Mouse (Mus musculus): Measurements from ENCODE around the gene 4931406P16Rik. TPM values are rescaled to one million over a fixed set of nuclear protein-coding genes. Genes with fewer than 3 reads are reported as not detected.
"Not testable (repeated sequence)": the region's sequence is repeated elsewhere in the genome, so short reads cannot be mapped to it uniquely, and the experiment has no call there.

4931406P16Rik gene
- polyA plus RNA-seq, 1 experiment from 2014 or later: 26.9 TPM

DNA sequence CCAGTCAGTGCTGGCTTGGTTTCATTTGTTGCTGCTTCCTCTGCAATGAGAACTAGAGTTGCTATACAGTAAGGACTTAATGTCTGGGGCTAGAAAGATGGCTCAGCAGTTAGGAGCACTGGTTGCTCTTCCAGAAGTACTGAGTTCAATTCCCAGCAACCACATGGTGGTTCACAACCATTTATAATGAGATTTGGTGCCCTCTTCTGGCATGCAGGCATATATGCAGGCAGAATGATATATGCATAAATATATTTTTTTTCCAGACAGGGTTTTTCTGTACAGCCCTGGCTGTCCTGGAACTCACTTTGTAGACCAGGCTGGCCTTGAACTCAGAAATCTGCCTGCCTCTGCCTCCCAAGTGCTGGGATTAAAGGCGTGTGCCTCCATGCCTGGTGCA lies 23.2 kb upstream of the 4931406P16Rik start:
- H3K4me2 ChIP-seq (replicated peaks); H3K9ac ChIP-seq (replicated peaks); H3K4me3 ChIP-seq (replicated peaks); ATAC-seq; H3K27ac ChIP-seq; H3K27me3 ChIP-seq; H3K9me3 ChIP-seq; H3K4me1 ChIP-seq (replicated peaks): not testable (repeated sequence)
- 71% methylated on average over 1 of the region's 1 CpGs for WGBS
- H3K36me3 ChIP-seq: peaks cover 28% of the 10 kb centered on the region

DNA sequence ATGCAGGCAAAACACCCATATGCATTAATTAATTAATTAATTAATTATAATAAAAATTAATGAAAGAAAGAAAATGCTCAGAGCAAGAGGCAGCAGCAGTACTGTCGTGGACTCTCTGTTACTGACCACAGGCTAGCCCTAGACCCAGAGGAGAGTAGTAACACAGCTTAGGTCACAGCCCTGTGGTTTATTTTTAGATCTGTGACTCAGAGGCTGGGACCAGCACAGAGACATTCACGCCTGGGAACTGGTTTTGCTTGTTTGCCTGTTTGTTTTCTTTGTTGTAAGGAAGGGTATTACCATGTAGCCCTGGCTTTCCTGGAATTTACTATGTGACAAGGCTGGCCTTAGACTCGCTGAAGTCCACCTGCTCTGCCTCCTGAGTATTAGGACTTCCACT lies 14.1 kb upstream of the 4931406P16Rik start:
- no peak overlapping the region for H3K4me2 ChIP-seq (replicated peaks)
- ATAC-seq: no peak
- peaks cover 9% of the 10 kb centered on the region; the same call in 1 of the 2 replicates for H3K9me3 ChIP-seq
- H3K9ac ChIP-seq (replicated peaks): no peak overlapping the region
- H3K27ac ChIP-seq: no peak overlapping the region
- 60% methylated on average over 3 of the region's 3 CpGs for WGBS
- H3K4me3 ChIP-seq (replicated peaks): no peak overlapping the region
- H3K27me3 ChIP-seq: no peaks in the 10 kb centered on the region
- H3K36me3 ChIP-seq: no peaks in the 10 kb centered on the region
- no peaks in the 10 kb centered on the region for H3K4me1 ChIP-seq (replicated peaks)

DNA sequence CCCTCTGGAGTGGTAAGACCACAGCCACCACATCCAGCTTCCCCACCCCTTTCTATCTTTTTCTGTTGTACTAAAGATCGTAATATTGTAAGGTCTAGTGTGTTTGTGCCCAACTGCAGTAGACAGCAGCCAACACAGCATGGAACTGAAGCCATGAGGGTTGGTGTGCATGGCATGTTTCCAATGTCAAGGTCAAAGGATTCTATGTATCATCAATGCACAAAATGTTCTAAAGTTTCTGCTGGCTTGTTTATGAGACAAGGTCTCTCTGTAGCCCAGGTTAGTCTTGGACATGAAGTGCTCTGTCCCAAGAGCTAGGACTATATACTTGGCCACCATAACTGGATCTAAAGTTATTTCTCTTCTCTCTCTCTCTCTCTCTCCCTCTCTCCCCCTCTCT lies 11.5 kb upstream of the 4931406P16Rik start:
- H3K9ac ChIP-seq (replicated peaks): no peak overlapping the region
- no peak for ATAC-seq
- no peaks in the 10 kb centered on the region for H3K36me3 ChIP-seq
- H3K9me3 ChIP-seq: peaks cover 9% of the 10 kb centered on the region; the same call in 1 of the 2 replicates
- H3K27me3 ChIP-seq: no peaks in the 10 kb centered on the region
- WGBS: 89% methylated on average over 1 of the region's 1 CpGs
- H3K4me3 ChIP-seq (replicated peaks): no peak overlapping the region
- H3K4me2 ChIP-seq (replicated peaks): no peak overlapping the region
- no peak overlapping the region for H3K27ac ChIP-seq
- 0 out of 2 replicates have a peak, but pooled peaks cover 3% of the 10 kb centered on the region for H3K4me1 ChIP-seq (replicated peaks)

DNA sequence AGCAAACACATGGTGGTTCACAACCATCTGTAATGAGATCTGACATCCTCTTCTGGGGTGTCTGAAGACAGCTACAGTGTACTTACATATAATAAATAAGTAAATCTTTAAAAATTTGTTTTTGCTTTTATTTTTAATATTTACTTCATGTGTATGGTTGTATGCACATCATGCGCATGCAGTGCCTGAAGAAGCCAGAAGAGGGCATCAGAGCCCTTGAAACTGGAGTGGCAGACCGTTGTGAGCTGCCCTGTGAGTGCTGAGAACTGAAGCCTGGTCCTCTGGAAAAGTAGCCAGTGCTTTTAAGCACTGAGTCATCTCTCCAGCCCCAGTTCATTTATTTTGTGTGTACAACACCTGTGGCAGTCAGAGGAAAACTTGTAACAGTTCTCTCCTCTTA lies 10.7 kb upstream of the 4931406P16Rik start:
- Histone ChIP-seq H3K9me3 (peaks cover 9% of the 10 kb centered on the region; the same call in 1 of the 2 replicates), H3K27ac (no peak overlapping the region), H3K9ac (replicated peaks) (no peak overlapping the region), H3K4me1 (replicated peaks) (0 out of 2 replicates have a peak, but pooled peaks cover 4% of the 10 kb centered on the region), H3K4me3 (replicated peaks) (no peak overlapping the region), H3K27me3 (no peaks in the 10 kb centered on the region), H3K36me3 (no peaks in the 10 kb centered on the region), H3K4me2 (replicated peaks) (no peak overlapping the region)
- ATAC-seq: no peak
- WGBS: 92% methylated on average over 2 of the region's 2 CpGs

DNA sequence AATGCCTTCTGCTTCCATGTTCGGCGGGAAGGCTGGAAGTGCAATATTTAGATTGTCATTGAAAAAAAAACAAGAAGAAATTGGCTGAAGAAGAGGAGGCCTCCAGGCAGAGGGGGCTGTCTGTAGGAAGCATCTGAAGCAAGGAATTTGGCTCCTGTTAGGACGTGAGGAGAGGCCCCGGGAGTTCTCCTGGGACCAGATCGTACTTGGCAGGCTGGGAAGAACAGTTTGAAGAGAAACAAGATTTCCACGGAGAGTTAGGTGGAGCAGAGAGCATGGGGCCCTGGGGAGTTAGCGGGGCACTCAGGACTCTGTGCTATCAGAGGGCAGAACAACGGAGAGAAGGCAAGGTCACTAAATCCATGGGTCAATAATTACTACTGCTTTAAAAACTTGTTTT lies 10.0 kb upstream of the 4931406P16Rik start:
- ATAC-seq: no peak
- 83% methylated on average over 8 of the region's 8 CpGs for WGBS
- no peak overlapping the region for H3K4me3 ChIP-seq (replicated peaks)
- no peak overlapping the region for H3K4me2 ChIP-seq (replicated peaks)
- no peak overlapping the region for H3K27ac ChIP-seq
- H3K36me3 ChIP-seq: no peaks in the 10 kb centered on the region
- no peak overlapping the region for H3K9ac ChIP-seq (replicated peaks)
- peaks cover 9% of the 10 kb centered on the region; the same call in 1 of the 2 replicates for H3K9me3 ChIP-seq
- H3K27me3 ChIP-seq: no peaks in the 10 kb centered on the region
- H3K4me1 ChIP-seq (replicated peaks): 0 out of 2 replicates have a peak, but pooled peaks cover 4% of the 10 kb centered on the region

DNA sequence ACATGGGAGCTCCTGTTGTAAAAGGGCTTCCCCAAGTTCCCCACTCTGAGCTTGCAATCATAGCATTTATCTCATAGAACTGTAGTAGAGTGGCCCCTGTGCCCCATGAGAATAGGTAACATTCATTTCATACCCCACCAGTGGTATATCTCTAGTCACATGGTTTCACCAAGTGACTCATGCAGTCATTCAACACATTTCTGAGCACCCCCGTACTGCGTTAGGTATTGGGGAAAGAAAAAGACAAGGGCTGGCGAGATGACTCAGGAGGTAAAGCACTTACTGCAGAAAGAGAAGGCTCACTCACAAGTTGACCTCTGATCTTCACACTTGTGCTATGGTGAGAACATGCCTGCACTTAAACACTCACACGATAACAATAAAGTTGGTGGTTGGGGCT lies 8.6 kb upstream of the 4931406P16Rik start:
- peaks cover 9% of the 10 kb centered on the region; the same call in 1 of the 2 replicates for H3K9me3 ChIP-seq

DNA sequence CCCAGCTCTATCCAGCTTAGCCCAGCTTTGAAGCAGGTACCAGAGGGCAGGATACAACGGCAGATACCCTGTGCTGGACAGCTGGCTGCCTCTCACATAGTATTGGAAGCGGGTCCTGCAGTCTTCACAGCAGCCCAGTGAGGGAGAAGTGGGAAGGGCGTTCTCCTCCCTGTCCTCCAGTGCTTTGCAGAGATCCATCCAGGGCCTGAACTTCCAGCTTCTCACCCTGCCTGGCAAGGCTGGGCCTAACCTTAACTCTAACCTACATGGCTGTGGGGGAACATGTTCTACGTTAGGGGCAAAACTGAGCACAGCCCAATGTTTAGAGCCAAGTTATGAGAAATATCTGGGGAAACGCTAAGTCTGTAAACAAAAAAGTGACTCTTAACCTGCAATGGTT lies 7.8 kb upstream of the 4931406P16Rik start:
- no peak overlapping the region for H3K4me3 ChIP-seq (replicated peaks)
- no peak overlapping the region for H3K9ac ChIP-seq (replicated peaks)
- 0 out of 2 replicates have a peak, but pooled peaks cover 4% of the 10 kb centered on the region for H3K4me1 ChIP-seq (replicated peaks)
- no peak overlapping the region for H3K4me2 ChIP-seq (replicated peaks)
- peaks cover 9% of the 10 kb centered on the region; the same call in 1 of the 2 replicates for H3K9me3 ChIP-seq
- no peak overlapping the region for H3K27ac ChIP-seq
- no peaks in the 10 kb centered on the region for H3K36me3 ChIP-seq
- H3K27me3 ChIP-seq: no peaks in the 10 kb centered on the region
- no peak for ATAC-seq
- WGBS: 87% methylated on average over 5 of the region's 5 CpGs

More for the DNA sequence above, 8.6 kb upstream of the 4931406P16Rik start:
- Histone ChIP-seq H3K9ac (replicated peaks) (no peak overlapping the region), H3K36me3 (no peaks in the 10 kb centered on the region), H3K4me2 (replicated peaks) (no peak overlapping the region), H3K4me3 (replicated peaks) (no peak overlapping the region), H3K4me1 (replicated peaks) (0 out of 2 replicates have a peak, but pooled peaks cover 4% of the 10 kb centered on the region), H3K27me3 (no peaks in the 10 kb centered on the region), H3K27ac (no peak overlapping the region)
- ATAC-seq: no peak
- 92% methylated on average over 4 of the region's 4 CpGs for WGBS

DNA sequence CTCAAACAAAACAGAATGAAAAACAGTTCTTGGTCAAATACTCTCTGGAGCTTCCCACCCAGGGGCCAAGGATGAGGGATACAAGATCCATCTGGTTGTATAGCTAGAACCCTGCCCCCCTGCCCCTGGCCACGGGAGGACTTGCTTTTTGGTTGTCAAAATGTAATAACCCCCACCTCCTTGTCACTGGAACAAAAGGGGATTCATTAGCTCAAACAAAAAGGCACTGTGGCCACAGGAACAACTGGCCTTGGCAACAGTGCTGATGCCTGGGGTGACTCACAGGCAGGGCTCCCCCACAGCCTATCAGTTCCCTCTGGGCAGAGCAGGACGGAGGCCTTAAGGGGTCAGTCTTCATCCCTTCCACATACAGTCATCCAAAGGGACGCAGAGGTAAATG lies 6.6 kb upstream of the 4931406P16Rik start:
- H3K4me1 ChIP-seq (replicated peaks): 0 out of 2 replicates have a peak, but pooled peaks cover 4% of the 10 kb centered on the region
- H3K27me3 ChIP-seq: no peaks in the 10 kb centered on the region
- no peak overlapping the region for H3K27ac ChIP-seq
- peaks cover 5% of the 10 kb centered on the region; the same call in 1 of the 2 replicates for H3K9me3 ChIP-seq
- H3K36me3 ChIP-seq: no peaks in the 10 kb centered on the region
- H3K9ac ChIP-seq (replicated peaks): no peak overlapping the region
- no peak overlapping the region for H3K4me3 ChIP-seq (replicated peaks)
- no peak overlapping the region for H3K4me2 ChIP-seq (replicated peaks)
- ATAC-seq: no peak
- 41% methylated on average over 3 of the region's 3 CpGs for WGBS

DNA sequence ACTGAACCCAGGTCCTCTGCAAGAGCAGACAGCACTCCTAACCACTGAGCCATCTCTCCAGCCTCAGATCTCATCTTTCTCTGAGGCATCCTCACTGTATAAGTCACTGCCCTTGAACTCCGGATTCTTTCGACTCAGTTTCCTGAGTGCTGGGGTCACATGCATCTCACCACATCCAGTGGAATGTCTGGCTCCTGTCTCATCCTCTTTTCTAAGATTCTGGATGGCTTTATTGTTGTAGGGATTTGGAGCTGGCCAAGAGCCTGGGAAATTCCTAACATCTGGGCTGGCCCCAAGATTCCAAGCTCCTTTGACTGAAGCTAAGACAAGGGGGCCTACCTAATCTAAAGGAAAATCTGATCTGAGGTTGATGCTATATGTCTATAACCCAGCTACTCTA lies 5.8 kb upstream of the 4931406P16Rik start:
- H3K4me1 ChIP-seq (replicated peaks): 0 out of 2 replicates have a peak, but pooled peaks cover 4% of the 10 kb centered on the region
- no peaks in the 10 kb centered on the region for H3K36me3 ChIP-seq
- WGBS: 98% methylated on average over 2 of the region's 2 CpGs
- H3K9ac ChIP-seq (replicated peaks): no peak overlapping the region
- H3K27me3 ChIP-seq: no peaks in the 10 kb centered on the region
- peaks cover 2% of the 10 kb centered on the region; the same call in 1 of the 2 replicates for H3K9me3 ChIP-seq
- H3K4me2 ChIP-seq (replicated peaks): no peak overlapping the region
- no peak overlapping the region for H3K27ac ChIP-seq
- no peak overlapping the region for H3K4me3 ChIP-seq (replicated peaks)
- ATAC-seq: no peak

DNA sequence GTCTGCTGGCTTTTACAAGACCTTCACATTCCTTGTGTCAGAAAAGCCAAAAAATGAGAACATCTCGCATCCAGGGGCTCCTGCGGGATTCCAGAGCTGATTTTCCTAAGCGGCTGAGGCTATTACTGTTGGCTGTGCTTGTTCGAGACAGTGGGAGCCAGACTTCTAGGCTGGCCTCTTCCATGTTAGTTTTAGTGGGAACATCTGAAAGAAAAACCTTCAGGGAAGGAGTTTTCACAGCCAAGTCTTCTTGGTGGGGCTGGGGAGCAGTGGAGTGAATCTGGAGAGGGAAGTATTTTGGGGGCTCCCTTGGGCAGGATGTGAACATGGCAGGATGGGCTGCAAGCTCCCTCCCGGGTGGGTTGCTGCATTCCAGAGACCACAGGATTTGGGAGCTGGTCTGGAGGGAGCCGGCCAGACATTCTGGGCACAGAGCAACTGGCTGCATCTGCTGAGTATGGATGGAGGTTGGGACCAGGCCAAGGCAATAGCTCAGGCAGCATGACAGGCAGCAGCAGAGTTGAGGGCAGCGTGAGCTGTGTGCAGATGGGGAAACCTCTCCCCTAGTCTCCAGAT lies 4.6 kb upstream of the 4931406P16Rik start:
- 71% methylated on average over 7 of the region's 7 CpGs for WGBS
- H3K27ac ChIP-seq: no peak overlapping the region
- ATAC-seq: no peak

DNA sequence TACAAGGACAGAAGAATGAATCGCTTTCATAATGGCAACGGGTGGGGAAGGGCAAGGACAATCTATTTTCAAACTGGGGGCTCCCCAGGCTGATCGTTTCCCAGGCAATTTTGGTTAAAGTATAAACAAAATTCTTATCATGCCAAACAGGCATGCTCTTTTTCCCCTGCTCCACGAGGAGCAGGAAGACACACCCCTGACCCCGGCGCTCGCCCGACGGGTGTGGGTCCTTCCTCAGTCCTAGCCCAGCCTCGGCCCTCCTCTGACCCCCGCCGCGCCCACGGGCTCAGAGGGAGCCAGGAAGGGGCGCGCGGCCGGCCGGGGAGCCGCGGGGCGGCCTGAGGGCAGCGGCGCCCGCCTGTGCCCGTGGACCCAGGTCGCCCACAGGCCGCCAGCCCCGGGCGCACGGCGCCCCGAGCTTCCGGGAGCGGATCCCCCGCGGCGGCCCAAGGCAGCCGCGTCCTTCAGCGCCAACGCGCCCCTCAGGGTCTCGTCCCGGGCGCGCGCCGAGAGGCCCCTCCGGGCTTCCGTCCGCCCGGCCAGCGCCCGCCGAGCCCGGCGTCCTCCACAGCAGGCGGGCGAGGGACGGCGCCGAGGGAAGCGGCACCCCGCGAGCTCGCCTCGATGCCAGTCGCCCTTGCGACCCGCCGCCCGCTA lies 437 bp downstream of the 4931406P16Rik start:
- H3K27ac ChIP-seq: peak overlapping the region; percentile 91
- H3K36me3 ChIP-seq: no peaks in the 10 kb centered on the region
- peak overlapping the region; percentile 94 for H3K4me3 ChIP-seq (replicated peaks)
- H3K4me1 ChIP-seq (replicated peaks): peaks cover 14% of the 10 kb centered on the region
- no peaks in the 10 kb centered on the region; the same call in 1 of the 2 replicates for H3K9me3 ChIP-seq
- H3K4me2 ChIP-seq (replicated peaks): peak overlapping the region; percentile 84
- peak; percentile 87 for ATAC-seq
- WGBS: under 1% methylated on average over 45 of the region's 73 CpGs
- peak overlapping the region; percentile 96 for H3K9ac ChIP-seq (replicated peaks)
- no peaks in the 10 kb centered on the region for H3K27me3 ChIP-seq

More for the DNA sequence above, 4.6 kb upstream of the 4931406P16Rik start:
- Histone ChIP-seq H3K9me3 (no peaks in the 10 kb centered on the region), H3K4me2 (replicated peaks) (no peak overlapping the region), H3K9ac (replicated peaks) (no peak overlapping the region), H3K4me1 (replicated peaks) (0 out of 2 replicates have a peak, but pooled peaks cover 4% of the 10 kb centered on the region), H3K36me3 (no peaks in the 10 kb centered on the region), H3K4me3 (replicated peaks) (no peak overlapping the region), H3K27me3 (no peaks in the 10 kb centered on the region)

DNA sequence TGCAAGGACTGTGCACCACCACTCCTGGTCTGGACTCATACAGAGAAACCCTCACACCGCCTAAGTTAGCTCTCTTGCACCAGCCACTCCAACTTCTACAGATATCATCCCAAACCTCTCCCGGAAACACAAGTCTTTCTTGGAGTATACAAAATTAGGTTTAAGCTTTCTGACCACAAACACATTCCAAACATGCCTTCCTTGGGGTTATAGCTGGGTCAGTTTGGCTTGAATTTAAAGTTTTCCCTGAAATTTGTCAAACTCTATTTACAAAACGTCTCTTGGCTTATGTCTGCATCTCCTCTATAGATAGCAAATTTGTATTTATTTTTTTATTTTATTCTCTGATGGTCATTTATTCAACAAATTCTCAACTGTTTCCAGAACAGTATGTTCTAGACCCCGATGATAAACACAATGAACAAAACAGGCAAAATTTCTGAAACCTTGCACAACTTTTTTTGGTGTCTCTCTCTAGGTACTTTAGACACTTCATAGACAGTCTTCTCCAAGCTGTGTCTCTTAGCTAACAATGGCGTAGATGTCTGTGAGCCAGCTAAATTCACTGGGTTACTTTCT lies 4.1 kb downstream of the 4931406P16Rik start:
- no peak overlapping the region for H3K9ac ChIP-seq (replicated peaks)
- ATAC-seq: no peak
- H3K4me2 ChIP-seq (replicated peaks): no peak overlapping the region
- 89% methylated on average over 5 of the region's 5 CpGs for WGBS
- H3K4me3 ChIP-seq (replicated peaks): no peak overlapping the region
- no peaks in the 10 kb centered on the region for H3K36me3 ChIP-seq
- H3K9me3 ChIP-seq: no peaks in the 10 kb centered on the region; the same call in 1 of the 2 replicates
- H3K27me3 ChIP-seq: no peaks in the 10 kb centered on the region
- H3K27ac ChIP-seq: no peak overlapping the region
- peaks cover 14% of the 10 kb centered on the region for H3K4me1 ChIP-seq (replicated peaks)
